Mouse (Mus musculus): ENCODE measurements around the gene Ifne. TPM values are rescaled to one million over a fixed set of nuclear protein-coding genes. Genes with fewer than 3 reads are reported as not detected.
"Not testable (repeated sequence)": the region's sequence is repeated elsewhere in the genome, so short reads cannot be mapped to it uniquely, and the experiment has no call there.

Gene Ifne
- total RNA-seq, 2 experiments from 2014 or later = not detected

GRCm38 (mm10) chr4:88872691-88873090 is 7.3 kb downstream of the Ifne start:
- no peak for DNase-seq (ENCODE audit: low spot score in 2 of 2)
- intact Hi-C loops (cut with DNase I) = loop anchor here (1.0 to 10.0 kb wide), 2 partner anchors 257 to 652 kb away; no protein-coding TSS in a partner anchor

- DNase-seq (ENCODE audit: low spot score in 2 of 2) = peak; percentile 14 to 15
- intact Hi-C loops (cut with DNase I) = no loop called here
Observed at GRCm38 (mm10) chr4:88867926-88868911, 11.8 kb downstream of the Ifne start.

DNA sequence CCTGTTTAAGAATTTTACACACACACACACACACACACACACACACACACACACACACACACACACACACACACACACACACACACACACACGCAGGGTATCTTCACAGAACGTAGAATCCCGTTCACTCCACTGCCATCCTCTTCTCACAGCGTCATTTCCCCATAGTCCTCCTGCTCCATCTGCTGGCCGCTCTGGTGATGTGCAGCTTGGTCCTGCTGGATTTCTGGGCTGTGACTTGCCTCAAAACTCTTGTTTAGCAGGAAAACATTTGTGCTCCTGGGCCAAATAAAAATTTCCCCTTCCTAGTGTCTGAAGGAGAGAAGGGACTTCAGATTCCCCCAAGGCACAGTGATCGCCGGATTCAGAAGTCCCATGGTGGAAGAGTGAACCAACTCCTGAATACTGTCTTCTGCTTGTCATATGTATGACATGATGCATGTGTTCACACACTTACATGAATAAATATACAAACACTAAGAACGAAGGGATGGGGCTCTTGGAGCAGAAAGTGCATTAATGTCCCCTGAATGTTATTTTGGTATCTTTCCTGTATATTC is 12.6 kb downstream of the Ifne start:
- peak; percentile 65 to 69 for DNase-seq (ENCODE audit: low spot score in 2 of 2)
- intact Hi-C loops (cut with DNase I) = no loop called here

DNA sequence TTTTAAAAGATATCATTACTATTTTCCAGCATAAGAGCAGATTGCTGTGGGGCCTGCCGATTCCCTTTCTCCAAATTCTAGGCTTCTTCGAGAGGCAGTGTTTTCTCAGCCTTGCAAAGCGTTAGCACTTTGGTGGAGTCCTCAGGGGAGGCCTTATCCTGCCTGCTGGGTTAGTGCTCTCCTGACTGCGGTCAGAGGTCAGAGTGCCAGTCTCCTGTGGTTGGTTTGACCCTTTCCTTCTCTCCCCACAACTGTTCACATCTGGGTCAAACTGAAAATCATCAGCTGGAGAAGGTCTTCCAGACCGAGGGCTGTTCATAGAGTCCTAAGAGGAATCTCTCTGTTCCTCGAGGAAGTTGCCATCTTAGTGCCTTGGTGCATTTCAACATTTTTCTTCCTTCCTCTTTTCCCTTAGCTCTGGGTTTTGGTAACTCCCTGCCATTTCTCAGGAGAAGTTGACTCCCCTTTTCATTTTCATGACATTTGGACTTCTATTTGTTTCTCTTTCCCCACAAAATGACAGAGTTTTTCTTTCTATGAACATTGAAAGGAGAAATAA is 14.9 kb downstream of the Ifne start:
- DNase-seq (ENCODE audit: low spot score in 2 of 2) = no peak

GRCm38 (mm10) chr4:88864599-88864998 is 15.4 kb downstream of the Ifne start:
- intact Hi-C loops (cut with DNase I) = no loop called here
- DNase-seq (ENCODE audit: low spot score in 2 of 2) = no peak

More for the DNA sequence above, 14.9 kb downstream of the Ifne start:
- intact Hi-C loops (cut with DNase I) = no loop called here

- intact Hi-C loops (cut with DNase I) = no loop called here
- no peak for DNase-seq (ENCODE audit: low spot score in 2 of 2)
Observed at GRCm38 (mm10) chr4:88863309-88863708, 16.7 kb downstream of the Ifne start.

DNA sequence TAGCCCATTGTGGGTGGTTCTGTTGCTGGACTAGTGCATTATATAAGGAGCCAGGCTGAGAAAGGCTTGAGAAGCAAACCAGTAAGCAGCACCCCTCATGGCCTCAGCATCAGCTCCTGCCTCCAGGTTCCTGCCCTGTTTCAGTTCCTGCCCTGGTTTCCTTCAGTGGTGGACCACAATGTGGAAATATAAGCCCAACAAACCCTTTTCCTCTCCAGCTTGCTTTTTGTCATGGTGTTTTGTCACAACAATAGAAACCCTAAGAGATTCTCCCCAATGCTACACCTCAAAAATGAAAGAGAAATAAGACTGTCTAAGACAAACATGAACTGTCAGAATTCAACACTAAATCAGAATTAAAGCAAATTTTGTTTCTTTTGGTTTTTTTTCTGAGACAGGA is 20.8 kb downstream of the Ifne start:
- intact Hi-C loops (cut with DNase I) = no loop called here

DNA sequence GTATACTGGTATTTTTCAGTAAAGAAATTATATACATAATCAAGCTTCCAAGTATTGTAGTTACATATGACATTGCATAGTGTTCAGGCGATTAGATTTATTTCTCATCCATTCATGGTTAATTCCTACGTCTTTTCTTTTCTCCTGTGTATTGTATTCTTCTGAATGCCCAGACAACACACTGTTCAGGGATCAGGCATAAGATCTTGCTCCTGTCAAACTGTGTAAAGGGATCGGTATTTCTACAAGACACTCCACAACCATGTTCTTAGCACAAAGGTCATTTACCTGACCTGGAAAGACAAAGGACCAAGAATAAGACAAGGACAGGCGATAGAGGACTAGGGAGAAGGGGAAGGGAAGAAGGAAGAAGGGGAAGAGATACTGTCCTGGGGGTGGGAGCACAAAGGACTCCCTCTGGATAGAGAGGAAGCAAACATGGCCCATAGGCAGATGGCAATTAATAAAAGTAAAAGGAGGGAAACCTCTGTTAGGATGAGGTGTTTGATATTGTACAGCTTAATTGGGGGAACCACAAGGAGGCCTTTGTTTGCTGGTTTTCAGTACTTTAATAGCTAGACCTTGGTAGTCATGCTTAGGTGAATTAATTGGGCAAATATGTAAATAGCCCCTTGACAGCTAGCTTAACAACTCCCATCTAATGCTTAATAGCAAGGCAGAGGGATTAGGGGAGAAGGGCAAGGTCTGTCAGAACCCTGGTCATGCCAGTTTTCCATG is 28.8 kb downstream of the Ifne start:
- no peak for DNase-seq (ENCODE audit: low spot score in 2 of 2)
- intact Hi-C loops (cut with DNase I) = no loop called here

More for the DNA sequence above, 20.8 kb downstream of the Ifne start:
- DNase-seq (ENCODE audit: low spot score in 2 of 2) = no peak

GRCm38 (mm10) chr4:88849698-88850097 is 30.3 kb downstream of the Ifne start, which contains the start of gene Ifna1:
Gene Ifna1 (plus strand): TSS chr4:88850087.
- intact Hi-C loops (cut with DNase I) = no loop called here
- no peak for DNase-seq (ENCODE audit: low spot score in 2 of 2)

DNA sequence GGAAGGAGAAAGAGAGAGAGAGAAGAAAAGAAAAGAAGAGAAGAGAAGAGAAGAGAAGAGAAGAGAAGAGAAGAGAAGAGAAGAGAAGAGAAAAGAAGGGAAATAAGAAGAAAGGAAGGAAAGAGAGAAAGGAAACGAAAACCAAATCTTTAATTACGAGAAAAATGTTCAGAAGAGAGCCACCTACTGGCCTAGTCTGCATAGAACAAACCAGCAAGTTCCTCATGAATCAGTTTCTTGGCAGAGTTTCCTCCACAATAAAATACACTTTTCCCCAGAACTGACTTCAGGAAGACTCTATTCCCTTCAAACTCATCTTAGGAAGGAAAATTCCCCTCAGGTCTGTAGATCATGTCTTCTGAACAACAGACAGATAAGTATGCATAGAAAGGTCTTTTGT is 34.7 kb downstream of the Ifne start:
- intact Hi-C loops (cut with DNase I) = no loop called here
- no peak for DNase-seq (ENCODE audit: low spot score in 2 of 2)

- intact Hi-C loops (cut with DNase I) = no loop called here
- no peak for DNase-seq (ENCODE audit: low spot score in 2 of 2)
Observed at GRCm38 (mm10) chr4:88841438-88841911, 38.5 kb downstream of the Ifne start, which contains the start of gene Ifna4. Gene Ifna4 (plus strand): TSS chr4:88841861.

GRCm38 (mm10) chr4:88840058-88840457 is 39.9 kb downstream of the Ifne start:
- intact Hi-C loops (cut with DNase I) = no loop called here
- no peak for DNase-seq (ENCODE audit: low spot score in 2 of 2)

- DNase-seq (ENCODE audit: low spot score in 2 of 2) = no peak
- intact Hi-C loops (cut with DNase I) = no loop called here
Observed at GRCm38 (mm10) chr4:88838828-88839227, 41.2 kb downstream of the Ifne start.

DNA sequence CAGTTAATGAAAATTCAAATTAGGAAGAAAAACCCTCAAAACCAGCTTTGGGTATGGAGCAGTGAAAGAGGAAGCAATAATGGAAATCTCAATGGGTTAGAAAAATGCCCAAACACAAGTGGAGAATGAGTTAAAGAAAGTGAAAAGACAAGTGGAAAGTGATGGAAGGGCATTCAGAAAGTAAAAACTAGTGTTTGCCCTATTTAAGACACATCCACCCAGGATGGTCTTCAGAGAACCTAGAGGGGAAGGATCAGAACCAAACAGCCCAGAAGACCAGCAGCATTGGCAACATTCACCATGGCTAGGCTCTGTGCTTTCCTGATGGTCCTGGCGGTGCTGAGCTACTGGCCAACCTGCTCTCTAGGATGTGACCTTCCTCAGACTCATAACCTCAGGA is 44.8 kb downstream of the Ifne start, which contains the start of gene Ifna5:
Gene Ifna5, plus strand, starts transcription at position 301 of the 400 bp plus-strand sequence.
- intact Hi-C loops (cut with DNase I); DNase-seq (ENCODE audit: low spot score in 2 of 2): not testable (repeated sequence)

- intact Hi-C loops (cut with DNase I) = no loop called here
- DNase-seq (ENCODE audit: low spot score in 2 of 2) = no peak
Observed at GRCm38 (mm10) chr4:88830523-88830922, 49.5 kb downstream of the Ifne start.

Small RNA genes within 50 kb of the gene (microRNA-seq; reads per million reads assigned to microRNA genes)
- 1,972 reads per million, percentile 85 among the genes with 10 or more reads in this experiment for gene Mir31

Other genes with a start within 250 kb of the Ifne start
- gene C87499, start 245.8 kb downstream of the Ifne start, total RNA-seq (2021) = not detected
- not detected for gene Ifna13, start 235.7 kb downstream of the Ifne start, total RNA-seq (2021)
- not detected for gene Ifna16, start 203.3 kb downstream of the Ifne start, total RNA-seq (2021)
- gene Ifna2, start 196.3 kb downstream of the Ifne start, total RNA-seq (2021) = not detected
- not detected for gene Ifnab, start 188.8 kb downstream of the Ifne start, total RNA-seq (2021)
- gene Gm26566, start 158.4 kb downstream of the Ifne start, total RNA-seq (2021) = 1 to 10 TPM in 1 of 2 experiments, under 1 TPM in 1; 0.66 to 1.5 TPM
- 100 to 1,000 TPM in 1 of 2 experiments, 10 to 100 TPM in 1; 92.7 to 101 TPM for gene Klhl9, start 157.7 kb downstream of the Ifne start, total RNA-seq (2021)
- gene Gm13271, start 125.3 kb downstream of the Ifne start, total RNA-seq (2021) = not detected
- gene Gm13283, start 120.1 kb downstream of the Ifne start, total RNA-seq (2021) = not detected
- not detected for gene Gm13290, start 106.4 kb downstream of the Ifne start, total RNA-seq (2021)
- gene Gm13289, start 103.3 kb downstream of the Ifne start, total RNA-seq (2021) = not detected
- not detected for gene Gm13272, start 100.4 kb downstream of the Ifne start, total RNA-seq (2021)
- not detected for gene Ifnz, start 98.1 kb downstream of the Ifne start, total RNA-seq (2021)
- gene Gm13276, start 94.5 kb downstream of the Ifne start, total RNA-seq (2021) = not detected
- not detected for gene Gm13277, start 91.6 kb downstream of the Ifne start, total RNA-seq (2021)
- gene Gm13278, start 88.7 kb downstream of the Ifne start, total RNA-seq (2021) = not detected
- gene Gm13275, start 85.7 kb downstream of the Ifne start, total RNA-seq (2021) = not detected
- gene Gm13279, start 82.8 kb downstream of the Ifne start, total RNA-seq (2021) = not detected
- gene Gm13285, start 80.5 kb downstream of the Ifne start, total RNA-seq (2021) = not detected
- not detected for gene Gm13287, start 76.9 kb downstream of the Ifne start, total RNA-seq (2021)
- gene Gm13288, start 74.7 kb downstream of the Ifne start, total RNA-seq (2021) = not detected
- gene Ifna7, start 64.0 kb downstream of the Ifne start, total RNA-seq (2021) = not detected
- not detected for gene Ifna11, start 60.2 kb downstream of the Ifne start, total RNA-seq (2021)
- not detected for gene Ifna6, start 52.8 kb downstream of the Ifne start, total RNA-seq (2021)
- gene Ifna5, start 44.7 kb downstream of the Ifne start, total RNA-seq (2021) = not detected
- gene Ifna4, start 38.3 kb downstream of the Ifne start, total RNA-seq (2021) = not detected
- gene Ifna1, start 30.1 kb downstream of the Ifne start, total RNA-seq (2021) = not detected

Measured in left cerebral cortex, postnatal 36 days (tissue).